Mouse (Mus musculus) ES-E14 (cell line): Measurements from ENCODE around the gene Gm49384. TPM values are rescaled to one million over a fixed set of nuclear protein-coding genes. Genes with fewer than 3 reads are reported as not detected.

Source experiments
- DNase-seq: peaks from one replicate; pipeline ENCODE4 v3.0.0-alpha.2; 2013; ENCODE audit warnings: low read depth, low spot score
- H3K27ac ChIP-seq: 2 replicates; pipeline ENCODE4 v1.5.1; 2012; ENCODE audit warnings: low read depth, mild to moderate bottlenecking, low read length, moderate library complexity, mixed read lengths; ENCODE audit not compliant: poor library complexity, insufficient read depth, severe bottlenecking
- H3K36me3 ChIP-seq: 2 replicates; pipeline ENCODE4 v1.6.1; 2012; ENCODE audit warnings: mild to moderate bottlenecking, low read length, moderate library complexity, mixed read lengths; ENCODE audit not compliant: control insufficient read depth, poor library complexity, insufficient read depth, severe bottlenecking
- H3K4me1 ChIP-seq, 2 experiments: fragments of 150-350 bp in 1 of 2; sonication (generic) in 1 of 2; 2 replicates each; pipeline ENCODE4 v1.6.1; 2012; ENCODE audit warnings: low read length in 2 of 2, mild to moderate bottlenecking in 1 of 2, mixed read lengths in 1 of 2; ENCODE audit not compliant: control insufficient read depth in 2 of 2, insufficient read depth in 2 of 2, poor library complexity in 1 of 2
- H3K4me3 ChIP-seq, 2 experiments: fragments of 150-350 bp in 1 of 2; sonication (generic) in 1 of 2; 2 replicates each; pipeline ENCODE4 v1.5.1; 2012; ENCODE audit warnings: low read length in 2 of 2, low read depth in 1 of 2, mild to moderate bottlenecking in 1 of 2, mixed read lengths in 1 of 2; ENCODE audit not compliant: insufficient read depth in 1 of 2, poor library complexity in 1 of 2, severe bottlenecking in 1 of 2
- H3K9ac ChIP-seq: 2 replicates; pipeline ENCODE4 v1.6.1; 2012; ENCODE audit warnings: low read depth, mild to moderate bottlenecking, low read length, mixed read lengths; ENCODE audit not compliant: poor library complexity, insufficient read depth, severe bottlenecking
- H3K9me3 ChIP-seq: fragments of 150-350 bp; sonication (generic); 2 replicates; pipeline ENCODE4 v1.6.1; 2012; ENCODE audit warnings: low read depth, mild to moderate bottlenecking, low read length; ENCODE audit not compliant: control insufficient read depth, insufficient read depth
- CHD2 ChIP-seq: IDR thresholded peaks from 2 replicates; pipeline ENCODE4 v1.6.1; 2014; ENCODE audit warnings: mild to moderate bottlenecking, low read depth, low read length, inconsistent platforms
- HCFC1 ChIP-seq: IDR thresholded peaks from 2 replicates; pipeline ENCODE4 v1.6.1; 2012; ENCODE audit warnings: low read length, inconsistent platforms, borderline replicate concordance; ENCODE audit not compliant: insufficient read depth
- MAFK ChIP-seq: IDR thresholded peaks from 2 replicates; pipeline ENCODE4 v1.6.1; 2014; ENCODE audit warnings: mild to moderate bottlenecking, low read depth, low read length, inconsistent platforms; ENCODE audit not compliant: insufficient read depth
- ZC3H11A ChIP-seq: IDR thresholded peaks from 2 replicates; pipeline ENCODE4 v1.6.1; 2012; ENCODE audit warnings: low read depth, mild to moderate bottlenecking, inconsistent platforms, low read length, borderline replicate concordance
- ZNF384 ChIP-seq: IDR thresholded peaks from 2 replicates; pipeline ENCODE4 v1.6.1; 2012; ENCODE audit warnings: low read depth, low read length, inconsistent platforms
- in situ Hi-C, 2 experiments: fragments of 600-800 bp; cut with MboI; formaldehyde crosslinking; loops; one replicate each; pipeline ENCODE4 v1.15.1; 2025; ENCODE audit warnings: low sequenced_read_pairs in 2 of 2, inconsistent platforms in 1 of 2; ENCODE audit not compliant: unreplicated experiment in 2 of 2
- total RNA-seq: library from RNA; depleted of rRNA; stranded (reverse); fragments of 300-350 nt; gene quantifications from 2 replicates; pipeline ENCODE4 v1.2.3, GENCODE M21; 2012

The Gm49384 gene
- total RNA-seq, 1 experiment, result 12.1 TPM

GRCm38 (mm10) chr12:69156436-69156835 lies 47.6 kb downstream of the Gm49384 start:
- DNase-seq, result no peak
- in situ Hi-C loops, result no loop called here
- no peak overlapping the region for H3K9ac ChIP-seq
- H3K9me3 ChIP-seq, result no peaks in the 10 kb centered on the region
- TF ChIP-seq MAFK (no peak), ZC3H11A (no peak), ZNF384 (no peak), HCFC1 (no peak), CHD2 (no peak)
- peaks cover 14% of the 10 kb centered on the region for H3K36me3 ChIP-seq
- peaks cover 0 to 4% of the 10 kb centered on the region in 2 experiments; a peak in 2 of 4 replicates for H3K4me1 ChIP-seq
- H3K27ac ChIP-seq, result no peak overlapping the region
- no peak overlapping the region for H3K4me3 ChIP-seq

GRCm38 (mm10) chr12:69155923-69156322 lies 48.1 kb downstream of the Gm49384 start:
- Histone ChIP-seq H3K9me3 (no peaks in the 10 kb centered on the region), H3K4me3 (no peak overlapping the region), H3K9ac (no peak overlapping the region), H3K36me3 (peaks cover 14% of the 10 kb centered on the region), H3K27ac (no peak overlapping the region), H3K4me1 (peaks cover 0 to 4% of the 10 kb centered on the region in 2 experiments; a peak in 2 of 4 replicates)
- TF ChIP-seq CHD2 (no peak), ZNF384 (no peak), HCFC1 (no peak), ZC3H11A (no peak), MAFK (no peak)
- DNase-seq, result no peak
- in situ Hi-C loops, result no loop called here

- Histone ChIP-seq H3K36me3 (no peaks in the 10 kb centered on the region), H3K9ac (no peak overlapping the region), H3K4me3 (no peak overlapping the region), H3K9me3 (no peaks in the 10 kb centered on the region), H3K4me1 (peaks cover 0 to 3% of the 10 kb centered on the region in 2 experiments; a peak in 2 of 4 replicates), H3K27ac (no peak overlapping the region)
- in situ Hi-C loops, result no loop called here
- TF ChIP-seq CHD2, result no peak
- no peak for TF ChIP-seq ZNF384
- TF ChIP-seq ZC3H11A, result no peak
- TF ChIP-seq MAFK, result no peak
- no peak for TF ChIP-seq HCFC1
- DNase-seq, result no peak
Observed at GRCm38 (mm10) chr12:69150049-69150448, 54.0 kb downstream of the Gm49384 start.

- in situ Hi-C loops, result no loop called here
- Histone ChIP-seq H3K36me3 (no peaks in the 10 kb centered on the region), H3K4me1 (peaks cover 0 to 6% of the 10 kb centered on the region in 2 experiments; a peak in 2 of 4 replicates), H3K4me3 (no peak overlapping the region), H3K9me3 (no peaks in the 10 kb centered on the region), H3K27ac (no peak overlapping the region), H3K9ac (no peak overlapping the region)
- no peak for TF ChIP-seq MAFK
- no peak for TF ChIP-seq ZC3H11A
- TF ChIP-seq ZNF384, result no peak
- TF ChIP-seq CHD2, result no peak
- no peak for TF ChIP-seq HCFC1
- DNase-seq, result no peak
Observed at GRCm38 (mm10) chr12:69147166-69147735, 56.8 kb downstream of the Gm49384 start.

GRCm38 (mm10) chr12:69143460-69143859 lies 60.6 kb downstream of the Gm49384 start:
- TF ChIP-seq ZC3H11A (no peak), ZNF384 (no peak), CHD2 (no peak), MAFK (no peak), HCFC1 (no peak)
- no peak for DNase-seq
- no peak overlapping the region for H3K27ac ChIP-seq
- no peaks in the 10 kb centered on the region for H3K9me3 ChIP-seq
- H3K9ac ChIP-seq, result no peak overlapping the region
- no peak overlapping the region for H3K4me3 ChIP-seq
- H3K36me3 ChIP-seq, result no peaks in the 10 kb centered on the region
- H3K4me1 ChIP-seq, result peaks cover 0 to 9% of the 10 kb centered on the region in 2 experiments; a peak in 2 of 4 replicates
- in situ Hi-C loops, result no loop called here
